Mouse (Mus musculus) cortical plate, adult 2 months (tissue): ENCODE data around the gene Marveld1.

ENCODE experiments used
- CTCF ChIP-seq: fragments of 200-500 bp; IDR thresholded peaks from 2 replicates; pipeline ENCODE4 v1.5.1; 2011; ENCODE audit warnings: mild to moderate bottlenecking, control low read depth, low read length; ENCODE audit not compliant: insufficient read depth; ENCODE audit errors: extremely low read depth
- POLR2A ChIP-seq: fragments of 200-500 bp; IDR thresholded peaks from 2 replicates; pipeline ENCODE4 v1.6.1; 2011; ENCODE audit warnings: mild to moderate bottlenecking, low read length, control low read depth; ENCODE audit not compliant: insufficient read depth; ENCODE audit errors: extremely low read depth

DNA sequence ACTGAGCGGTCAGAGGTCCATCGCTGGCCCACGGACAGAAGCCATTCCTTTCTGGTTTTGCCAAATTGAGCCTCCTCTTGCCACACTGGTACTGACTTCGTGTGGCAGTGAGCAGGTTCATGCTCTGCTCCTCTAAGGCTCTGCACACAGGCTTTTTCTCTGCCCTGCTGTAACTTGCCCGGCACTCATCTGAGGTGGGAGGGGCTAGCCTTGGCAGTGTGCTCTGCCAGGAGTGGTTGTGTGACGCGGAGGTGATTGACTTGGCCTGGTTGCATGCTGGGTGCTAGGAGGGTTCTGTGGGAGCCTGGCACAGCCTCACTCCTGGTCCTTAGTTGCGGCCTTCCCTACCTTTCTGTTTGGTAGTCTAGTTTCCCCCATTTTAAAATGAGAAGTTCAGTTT is 26.7 kb upstream of the Marveld1 start:
- TF ChIP-seq POLR2A: no peak
- no peak for TF ChIP-seq CTCF
